Mouse (Mus musculus) E14TG2a.4 (cell line): ENCODE data around the gene Padi2.

Source experiments
- CTCF ChIP-seq: conservative IDR thresholded peaks from 2 replicates; pipeline ENCODE4 v1.5.1; 2014; ENCODE audit warnings: low read length
- NANOG ChIP-seq: IDR thresholded peaks from 2 replicates; pipeline ENCODE4 v1.6.1; 2014; ENCODE audit warnings: borderline replicate concordance, low read length, mixed read lengths
- POU5F1 ChIP-seq: IDR thresholded peaks from 2 replicates; pipeline ENCODE4 v1.6.1; 2014; ENCODE audit warnings: low read length, borderline replicate concordance

GRCm38 (mm10) chr4:140870876-140871275, 35.3 kb upstream of the Padi2 start:
- TF ChIP-seq CTCF (no peak), NANOG (no peak), POU5F1 (no peak)
